Mouse (Mus musculus) c-Kit-positive CD71-positive TER-119-positive erythroid progenitor cells, embryonic 14.5 days (primary cell): ENCODE measurements at regions not wholly inside any gene's neighbourhood (a gene's known extent, or its start where the extent isn't known, plus 50 kb on each side); places are given as distances from the start of the nearest gene placed in this dataset.
A peak's percentile ranks its signal among the peaks of the same experiment; 100 is the strongest.

Experiments
- DNase-seq: peaks from one replicate; pipeline ENCODE4 v3.0.0-alpha.2; 2013; ENCODE audit warnings: low spot score

DNA sequence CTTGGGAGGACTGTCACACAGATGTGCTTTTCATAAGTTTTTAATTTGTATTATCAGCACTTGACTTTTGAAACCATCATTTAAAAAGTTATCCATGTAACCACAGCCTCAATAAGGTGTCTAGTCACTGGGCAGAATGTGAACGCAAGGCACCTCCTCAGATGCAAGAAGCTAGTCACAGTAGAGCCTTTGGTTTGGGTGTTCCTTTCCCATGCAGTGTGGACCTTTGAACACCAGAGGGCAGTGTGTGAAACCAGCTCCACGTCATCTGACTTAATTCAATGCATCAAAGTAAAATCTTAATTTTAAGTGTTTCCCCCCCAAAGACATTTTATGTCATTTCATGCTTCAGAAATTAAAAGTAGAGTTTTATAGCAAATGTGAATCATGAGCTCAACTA lies 166.2 kb upstream of the Nabp1 start:
- peak; percentile 54 for DNase-seq

DNA sequence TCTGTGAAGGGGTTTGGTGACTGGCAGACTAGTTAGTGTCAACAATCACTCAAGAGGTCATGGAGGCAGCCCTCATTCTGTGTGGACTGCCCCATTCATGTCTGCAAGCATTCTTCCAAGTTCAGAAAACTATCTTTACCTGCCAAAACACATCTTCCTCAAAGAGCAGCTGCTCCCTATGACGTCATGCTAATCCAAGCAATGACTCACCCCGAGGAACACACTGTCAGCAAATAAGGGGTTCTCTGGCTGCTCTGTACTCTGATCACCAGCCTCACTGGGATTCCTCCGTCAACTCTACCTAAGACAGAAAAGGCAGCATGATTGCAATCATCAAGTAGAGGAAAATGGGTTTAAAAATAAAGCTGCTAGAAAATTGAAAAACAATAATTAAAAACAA lies 165.4 kb upstream of the Nabp1 start:
- DNase-seq: no peak

DNA sequence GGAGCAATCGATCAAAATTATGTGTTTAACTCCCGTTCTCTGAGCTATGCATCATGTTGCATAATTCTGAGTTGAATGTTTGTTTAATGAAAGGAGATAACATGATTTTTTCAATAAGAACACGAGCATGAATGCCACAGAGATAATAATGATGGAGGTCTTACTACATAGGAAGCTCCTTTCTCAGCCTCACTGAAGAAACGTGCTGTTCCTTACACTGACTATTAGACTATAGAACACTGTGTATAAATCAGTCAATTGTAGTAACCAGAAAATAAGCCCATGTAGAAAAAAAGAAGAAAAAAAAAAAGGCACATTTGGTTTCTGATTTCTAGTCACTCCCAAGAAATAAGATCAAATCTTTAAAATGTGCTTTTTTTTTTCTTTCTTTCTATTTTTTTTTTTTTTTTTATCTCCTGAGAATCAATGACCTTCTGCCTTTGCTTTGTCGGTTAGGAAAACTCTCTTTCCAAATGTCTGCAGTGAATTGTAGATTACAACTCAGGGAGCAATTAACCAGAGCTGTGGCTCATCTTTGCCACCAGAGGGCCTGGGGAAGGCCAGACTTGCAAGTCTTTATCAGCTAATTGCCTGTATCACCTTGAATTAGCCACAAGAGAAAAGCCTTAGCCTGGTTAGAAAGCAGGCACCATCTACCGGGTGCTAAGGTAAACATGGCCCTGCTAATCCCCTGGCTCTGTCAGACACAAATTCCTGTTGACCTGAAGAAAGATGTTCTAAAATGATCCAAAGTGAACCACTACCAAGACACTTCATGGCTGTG lies 160.5 kb upstream of the Nabp1 start:
- DNase-seq: no peak

DNA sequence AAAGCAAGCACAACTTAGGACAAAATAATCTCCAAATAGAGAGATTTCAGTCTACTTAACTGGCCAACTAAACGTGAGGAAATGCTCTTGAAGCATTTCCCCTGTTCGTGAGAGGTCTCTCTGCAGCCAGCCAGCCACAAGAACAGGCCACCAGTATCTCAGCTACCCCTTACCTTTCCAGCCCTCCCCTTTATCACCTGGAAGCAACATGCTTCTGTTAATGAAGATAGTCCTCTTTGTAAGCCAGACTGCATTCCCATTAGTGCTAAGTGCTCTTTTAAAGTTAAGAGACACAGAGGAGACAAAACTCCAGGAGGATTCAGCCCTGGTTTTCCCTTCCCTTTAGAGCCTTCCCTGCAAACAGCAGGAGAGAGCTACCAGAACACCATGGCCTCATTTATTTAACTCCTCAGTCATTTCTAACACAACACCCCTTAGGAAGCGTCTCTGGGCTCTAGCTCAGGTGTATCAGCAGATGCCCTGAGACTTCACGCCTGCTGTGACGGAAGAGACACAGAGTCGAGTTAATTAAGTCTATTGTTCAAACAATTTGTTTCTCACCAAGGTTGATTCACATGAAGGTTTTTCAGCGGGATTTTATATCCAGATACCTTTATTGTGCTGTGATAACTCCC lies 157.8 kb upstream of the Nabp1 start:
- peak; percentile 51 for DNase-seq

DNA sequence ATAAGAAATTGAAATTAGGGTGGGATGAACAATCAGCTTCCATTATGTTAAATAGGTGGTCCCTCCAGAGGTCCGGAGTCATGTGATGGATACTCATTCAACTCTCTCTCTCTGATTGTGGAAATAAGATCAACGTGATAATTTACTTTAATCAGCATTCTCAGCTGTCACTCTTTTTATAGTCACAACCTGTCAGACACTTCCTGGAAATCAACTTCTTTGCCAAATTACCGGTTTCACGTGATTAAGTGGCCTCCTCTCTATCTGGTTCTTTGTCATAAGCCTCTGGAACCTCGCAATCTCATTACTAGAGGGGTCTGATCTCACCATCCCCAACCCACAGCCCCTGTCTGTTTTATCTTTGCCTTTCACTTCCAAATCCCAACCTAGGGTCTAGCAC lies 155.6 kb upstream of the Nabp1 start:
- DNase-seq: no peak

DNA sequence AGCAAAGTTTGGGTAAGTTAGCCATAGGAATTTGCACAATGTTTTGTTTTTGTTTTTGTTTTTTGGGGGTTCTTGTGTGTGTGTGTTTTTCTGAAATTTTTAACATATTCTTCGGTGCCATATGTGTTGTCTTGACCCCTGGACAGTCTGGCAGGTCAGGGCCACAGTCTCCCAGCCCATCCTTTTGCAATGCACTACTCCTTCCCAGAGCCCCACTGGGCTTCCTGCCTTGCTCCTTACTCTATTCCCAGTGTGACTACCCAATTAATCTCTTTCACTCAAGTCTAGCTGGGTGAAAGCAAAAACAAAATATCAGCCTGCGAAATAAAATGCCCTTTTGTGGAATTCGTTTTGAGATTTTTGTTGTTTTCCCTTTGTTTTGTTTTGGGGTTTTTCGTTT lies 154.6 kb upstream of the Nabp1 start:
- DNase-seq: no peak

DNA sequence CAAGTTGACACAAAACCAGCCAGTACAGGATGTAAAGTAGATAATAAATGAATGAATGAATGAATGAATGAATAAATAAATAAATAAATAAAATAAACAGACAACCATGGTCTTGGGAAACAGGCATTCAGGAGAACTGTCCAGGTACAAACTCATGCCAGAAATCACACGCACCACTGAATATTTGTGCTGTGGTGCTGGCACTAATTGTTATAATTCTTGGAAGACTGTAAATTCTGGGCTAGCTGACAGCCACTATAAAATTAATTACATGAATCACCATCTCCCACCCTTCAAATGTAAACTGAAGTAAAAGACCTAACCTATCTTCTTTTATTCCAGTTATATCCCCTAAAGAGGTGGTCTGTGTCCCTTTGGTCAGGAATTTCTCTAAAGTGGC lies 151.6 kb upstream of the Nabp1 start:
- DNase-seq: no peak

DNA sequence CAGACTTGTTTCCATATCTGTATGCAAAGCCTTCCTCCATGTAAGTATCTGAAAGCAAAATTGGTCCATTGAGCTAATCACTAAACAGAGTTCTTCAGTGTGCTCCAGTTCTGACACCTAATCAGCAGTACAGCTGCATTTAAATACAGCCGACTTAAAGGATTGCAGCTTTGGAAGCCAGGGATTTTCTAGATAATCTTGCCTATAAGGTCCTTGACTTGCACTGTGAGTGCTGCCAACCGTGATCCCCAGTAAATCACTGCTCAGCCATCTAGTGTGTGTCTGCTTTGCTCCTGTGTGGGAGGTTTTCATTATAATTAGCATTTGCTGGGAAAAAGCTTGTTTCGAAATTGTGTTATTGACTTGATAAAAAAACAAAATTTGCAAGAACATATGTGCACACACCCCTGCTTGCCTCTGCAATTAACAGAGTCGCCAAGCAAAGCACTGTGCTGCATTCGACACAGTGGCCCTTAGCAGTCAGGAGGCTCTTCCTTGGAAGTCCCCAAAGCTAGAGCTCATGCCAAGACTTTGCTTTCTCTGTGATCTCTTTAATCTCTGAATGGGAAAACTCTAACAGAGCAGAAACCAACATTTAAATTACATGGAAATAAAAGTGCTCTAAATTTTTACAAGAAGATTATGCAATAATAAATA lies 150.0 kb upstream of the Nabp1 start:
- DNase-seq: no peak

DNA sequence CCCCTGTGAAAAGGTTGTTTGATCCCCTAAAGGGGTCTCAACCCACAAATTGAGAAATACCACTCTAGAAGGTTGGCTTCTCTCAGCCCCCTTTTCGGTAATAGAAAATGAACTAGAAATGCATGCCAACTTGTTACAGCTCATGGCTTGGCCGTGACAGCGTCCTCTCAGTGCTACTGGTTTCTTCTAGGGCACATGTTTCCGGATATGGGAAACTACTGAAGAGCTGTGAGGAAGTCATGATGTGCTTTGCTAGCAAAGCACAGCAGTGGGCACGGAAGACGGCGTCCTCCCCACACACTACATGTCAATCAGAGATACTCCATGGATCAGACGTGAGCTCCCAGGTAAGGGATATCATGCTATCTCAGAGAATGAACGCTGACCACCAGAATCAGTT lies 148.1 kb upstream of the Nabp1 start:
- no peak for DNase-seq

DNA sequence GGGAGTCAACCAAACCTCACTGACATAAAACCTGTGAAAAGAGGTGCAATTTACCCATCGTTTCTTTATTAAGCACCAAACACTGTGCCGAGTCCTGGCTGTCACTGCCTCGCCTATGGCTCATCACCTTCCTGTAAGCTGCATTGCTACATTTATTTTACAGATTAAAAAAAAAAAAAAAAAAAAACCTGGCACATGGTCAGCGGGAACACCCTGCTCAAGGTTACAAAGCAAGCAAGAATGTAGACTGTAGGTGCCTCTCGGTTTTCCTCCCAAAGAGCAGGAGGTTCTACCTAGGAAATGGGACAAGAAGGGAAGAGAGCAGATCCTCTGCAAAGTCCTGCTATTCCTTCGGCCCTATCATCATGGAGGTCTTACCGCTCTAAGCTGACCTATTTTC lies 146.9 kb upstream of the Nabp1 start:
- no peak for DNase-seq

DNA sequence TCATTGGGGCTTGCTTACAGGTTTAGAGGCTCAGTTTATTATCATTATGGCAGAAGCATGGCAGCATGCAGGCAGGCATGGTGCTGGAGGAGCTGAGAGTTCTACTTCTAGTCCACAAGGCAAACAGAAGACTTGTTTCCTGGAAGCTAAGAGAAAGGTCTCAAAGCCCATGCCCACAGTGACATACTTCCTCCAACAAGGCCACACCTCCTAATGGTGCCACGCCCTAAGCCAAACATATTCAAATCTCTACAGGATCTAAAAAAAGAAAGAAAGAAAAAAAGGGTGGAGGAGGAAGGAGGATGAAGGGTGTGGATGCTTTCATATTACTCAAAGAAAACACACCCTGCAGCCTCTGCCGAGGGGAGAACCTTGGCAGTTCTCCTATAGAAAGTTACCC lies 146.3 kb upstream of the Nabp1 start:
- DNase-seq: no peak

DNA sequence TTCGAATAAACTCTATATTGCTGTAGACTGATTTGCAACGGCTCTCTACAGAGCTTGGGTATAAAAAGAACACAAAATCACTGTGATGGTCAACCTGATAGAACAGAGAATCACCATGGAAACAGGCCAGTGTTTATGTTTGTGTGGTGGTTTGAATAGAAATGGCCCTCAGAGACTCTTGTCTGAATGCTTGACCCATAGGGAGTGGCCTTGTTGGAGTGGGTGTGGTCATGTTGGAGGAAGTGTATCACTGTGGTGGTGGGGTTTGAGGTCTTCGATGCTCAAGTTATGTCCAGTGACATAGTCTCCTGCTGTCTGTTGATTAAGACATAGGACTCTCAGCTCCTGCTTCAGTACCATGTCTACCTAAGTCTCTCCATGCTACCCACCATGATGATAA lies 144.8 kb upstream of the Nabp1 start:
- no peak for DNase-seq

DNA sequence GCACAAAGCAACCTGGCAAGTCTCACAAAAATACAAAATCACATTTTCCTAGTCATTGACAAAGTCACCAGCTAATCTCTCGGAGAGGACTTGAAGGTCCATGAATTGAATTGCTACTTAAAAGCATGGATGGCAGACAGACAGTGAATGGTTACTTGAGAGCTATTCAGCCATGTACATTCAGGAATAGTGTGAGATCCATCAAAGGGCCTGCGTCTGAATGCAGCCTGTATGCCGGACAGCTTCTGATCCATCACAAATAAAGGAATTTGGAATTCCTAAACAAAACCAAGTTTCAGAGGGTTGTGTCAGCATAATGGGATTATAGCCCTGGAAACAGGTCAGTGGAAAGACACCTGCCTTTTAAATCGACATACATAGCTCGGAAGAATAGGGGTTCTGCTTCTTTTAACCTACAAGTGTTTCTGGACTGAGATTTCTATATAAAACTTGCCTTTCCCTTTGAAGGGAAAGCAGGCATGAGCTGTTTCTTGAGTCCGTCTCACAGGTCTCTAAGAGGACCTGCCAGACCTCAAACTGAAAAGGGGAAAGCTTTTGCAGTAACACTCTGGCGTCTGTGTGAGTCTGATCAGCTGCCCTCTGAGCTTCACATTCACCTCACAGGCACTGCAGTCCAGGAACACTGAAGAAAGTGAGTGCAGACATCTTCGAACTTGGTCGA lies 144.1 kb upstream of the Nabp1 start:
- no peak for DNase-seq

DNA sequence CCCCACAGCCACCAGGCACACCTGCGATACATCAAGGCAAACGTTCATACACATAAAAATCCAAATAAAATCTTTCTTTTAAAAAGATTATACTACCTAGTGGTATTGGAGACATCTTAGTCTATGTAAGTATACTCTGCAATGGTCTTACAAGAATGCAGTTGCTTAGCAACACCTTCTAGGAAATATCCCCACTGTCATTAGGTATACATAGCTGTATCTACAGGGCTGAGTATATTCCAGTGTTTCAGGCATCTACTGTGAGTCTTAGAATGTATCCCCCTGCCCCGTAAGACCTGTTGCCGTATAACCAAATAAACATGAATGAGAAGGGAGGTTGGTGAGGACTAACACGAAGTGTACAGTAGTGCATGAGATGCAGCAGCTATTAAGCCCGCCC lies 142.8 kb upstream of the Nabp1 start:
- no peak for DNase-seq

DNA sequence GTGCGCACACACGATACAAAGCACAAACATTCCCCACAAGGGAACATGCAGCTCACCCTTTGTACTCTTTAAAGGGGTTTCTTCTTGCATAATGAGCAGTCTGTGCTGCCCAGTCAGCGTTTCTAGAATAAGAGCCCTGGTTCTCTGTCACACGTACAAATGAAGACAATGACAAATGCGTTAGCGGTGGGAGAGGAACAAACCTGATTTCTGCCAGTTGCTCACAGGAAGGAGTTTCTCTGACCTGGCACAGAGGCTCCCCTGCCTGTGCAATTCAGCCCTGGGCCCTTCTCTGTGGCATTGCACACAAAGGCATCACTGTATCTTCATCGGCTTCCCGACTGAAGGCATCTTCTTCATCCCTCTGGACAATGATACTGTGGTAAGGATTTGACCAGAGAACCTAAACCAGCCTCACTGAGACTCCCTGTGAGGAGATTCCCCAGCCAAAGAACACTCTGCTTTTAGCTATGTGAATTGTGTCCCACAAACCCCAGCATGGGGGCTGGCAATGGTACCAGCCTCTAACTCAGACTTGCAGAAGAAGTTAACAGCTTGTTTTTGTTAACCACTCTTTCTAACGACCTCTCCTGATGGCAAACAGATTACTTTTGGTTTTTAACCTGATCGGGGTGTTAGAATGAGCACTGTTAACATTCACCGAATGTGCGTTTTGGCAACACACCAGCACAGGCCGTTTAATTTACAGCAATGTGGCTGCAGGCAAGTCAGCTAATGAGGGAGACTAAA lies 139.5 kb upstream of the Nabp1 start:
- DNase-seq: no peak

DNA sequence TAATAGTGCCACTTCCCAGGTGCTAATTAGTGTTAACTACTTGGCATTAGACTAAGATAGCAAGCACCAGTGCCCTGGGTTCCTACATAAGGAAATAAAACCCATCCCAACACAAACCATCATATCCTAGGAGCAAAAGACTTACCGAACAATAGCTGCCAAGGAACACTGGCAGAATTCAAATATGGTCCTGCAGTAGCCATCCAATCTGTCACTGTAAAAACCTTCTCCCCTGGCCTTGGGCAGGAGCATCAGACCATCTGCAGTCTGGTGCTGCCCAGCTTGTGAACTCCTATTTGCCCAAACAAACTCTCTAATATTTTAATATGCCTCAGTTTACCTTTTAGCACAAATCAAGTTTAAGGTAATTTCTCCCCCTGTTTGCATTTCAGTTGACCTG lies 137.9 kb upstream of the Nabp1 start:
- no peak for DNase-seq

DNA sequence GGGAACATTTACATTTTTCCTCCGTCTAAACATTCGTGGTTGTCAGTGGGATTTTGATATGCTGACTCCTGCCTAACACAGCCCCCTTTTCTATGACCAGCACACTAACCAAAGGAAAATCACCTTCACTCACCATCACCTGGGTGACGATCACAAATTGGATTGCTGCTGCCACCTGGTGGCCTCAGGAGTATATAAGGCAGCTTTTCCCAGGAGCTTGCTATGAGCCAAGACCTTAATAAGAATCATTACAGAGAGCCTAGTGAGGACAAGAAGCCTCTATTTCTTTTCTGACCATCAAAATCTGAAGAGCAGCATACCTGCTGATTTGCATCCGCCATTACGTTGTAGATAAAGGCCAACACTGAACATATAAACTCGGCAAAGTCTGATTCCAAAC lies 137.3 kb upstream of the Nabp1 start:
- DNase-seq: no peak

DNA sequence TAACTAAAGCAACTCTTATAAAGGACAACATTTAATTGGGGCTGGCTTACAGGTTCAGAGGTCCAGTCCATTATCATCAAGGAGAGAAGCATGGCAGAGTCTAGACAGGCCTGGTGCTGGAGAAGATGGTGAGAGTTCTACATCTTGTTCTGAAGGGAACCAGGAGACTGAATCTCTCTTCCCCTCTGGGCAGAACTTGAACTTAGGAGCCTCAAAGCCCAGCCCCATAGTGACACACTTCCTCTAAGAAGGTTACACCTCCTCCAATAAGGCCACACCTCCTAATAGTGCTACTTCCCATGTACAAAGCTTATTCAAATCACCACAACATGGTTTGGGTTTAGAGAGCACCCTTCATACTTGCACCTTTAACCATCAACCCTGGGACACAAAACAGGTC lies 136.5 kb upstream of the Nabp1 start:
- DNase-seq: no peak

DNA sequence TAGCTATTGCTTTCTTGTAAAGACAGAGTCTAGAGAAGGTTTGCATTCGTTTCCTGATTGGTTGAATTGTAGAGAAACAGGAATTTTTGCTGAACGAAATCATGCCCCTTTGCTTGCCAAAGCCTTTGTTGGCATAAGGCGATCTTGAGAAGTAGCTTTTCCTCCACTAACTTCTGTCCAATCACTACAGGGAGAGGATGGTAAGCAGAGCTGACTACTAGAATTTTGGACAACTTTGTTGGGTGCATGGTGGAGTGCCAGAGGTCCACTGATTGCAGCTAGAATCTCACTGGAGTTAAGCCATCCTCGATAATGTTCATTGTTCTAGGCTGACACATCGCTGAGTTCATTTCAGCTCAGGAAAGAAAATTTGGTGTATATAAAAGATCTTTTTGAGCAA lies 131.1 kb upstream of the Nabp1 start:
- no peak for DNase-seq

DNA sequence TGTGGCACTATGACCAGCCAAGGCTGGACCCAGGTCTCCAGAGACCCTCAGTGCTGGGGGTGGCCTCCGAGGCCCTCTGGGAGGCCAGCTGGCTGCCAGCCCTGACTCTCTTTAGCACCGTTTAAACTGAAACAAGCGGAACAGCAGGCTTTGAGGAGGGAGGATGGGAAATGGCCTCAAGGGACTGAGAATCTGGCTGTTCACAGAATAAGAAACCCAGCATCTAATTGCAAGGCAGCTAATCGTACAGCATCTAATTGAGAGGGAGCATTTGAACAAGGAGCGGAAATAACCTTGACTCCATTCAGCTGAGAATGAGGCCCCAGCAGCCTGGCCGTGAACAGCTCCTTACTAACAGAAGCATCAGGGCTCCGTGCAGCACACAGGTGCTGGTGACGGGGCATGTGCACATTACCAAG lies 129.2 kb upstream of the Nabp1 start:
- no peak for DNase-seq

DNA sequence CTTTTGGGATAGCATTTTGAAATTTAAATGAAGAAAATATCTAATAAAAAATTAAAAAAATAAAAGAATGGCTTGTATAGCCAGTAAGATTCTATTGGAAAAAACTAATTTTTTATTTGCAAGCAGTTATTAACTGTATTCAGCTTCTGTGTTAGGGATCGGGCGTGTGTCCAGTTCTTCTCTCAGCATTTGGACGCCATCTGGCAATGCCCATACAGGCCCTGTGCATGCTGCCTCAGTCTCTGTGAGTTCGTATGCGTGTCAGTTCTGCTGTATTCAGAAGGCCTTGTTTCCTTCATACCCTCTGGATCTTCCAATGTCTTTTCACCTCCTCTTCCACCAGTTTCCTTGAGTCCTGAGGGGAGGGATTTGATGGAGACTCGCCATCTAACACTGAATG lies 123.8 kb upstream of the Nabp1 start:
- no peak for DNase-seq

DNA sequence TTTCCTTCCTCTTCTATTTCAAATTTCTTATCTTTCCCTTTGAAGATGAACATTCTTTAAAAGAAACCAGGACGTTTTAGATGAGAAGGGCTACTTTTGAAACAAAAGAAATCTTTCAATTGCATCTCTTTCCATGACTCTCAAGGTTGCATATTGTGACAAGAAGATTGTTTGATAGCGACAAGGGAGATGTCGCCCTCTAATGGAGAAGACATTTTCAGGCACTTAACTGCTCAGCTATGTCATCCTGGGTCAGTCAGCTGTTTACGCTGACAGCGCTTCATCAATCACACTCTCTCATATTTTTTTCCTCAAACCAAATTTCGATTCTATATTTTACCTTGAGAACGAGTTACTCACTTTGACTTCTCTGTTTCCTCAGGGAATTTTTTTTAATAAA lies 122.2 kb upstream of the Nabp1 start:
- no peak for DNase-seq
